Mouse (Mus musculus) lung, postnatal 0 days (tissue): ENCODE measurements around the gene Zfp740.

ENCODE experiments used
- CTCF ChIP-seq: IDR thresholded peaks from 2 replicates; pipeline ENCODE4 v1.5.1; 2016; ENCODE audit warnings: antibody characterized with exemption, mild to moderate bottlenecking
- EP300 ChIP-seq: IDR thresholded peaks from 2 replicates; pipeline ENCODE4 v1.6.1; 2016; ENCODE audit warnings: antibody characterized with exemption, mild to moderate bottlenecking, control low read depth

GRCm38 (mm10) chr15:102191699-102192098 lies 11.3 kb upstream of the Zfp740 start:
- TF ChIP-seq EP300 (no peak), CTCF (no peak)
